Mouse (Mus musculus) ES-Bruce4 (cell line): ENCODE data around the gene Rgs7bp. TPM values are rescaled to one million over a fixed set of nuclear protein-coding genes. Genes with fewer than 3 reads are reported as not detected.

Experiments used
- H3K27ac ChIP-seq: 2 replicates; pipeline ENCODE4 v1.5.1; 2012; ENCODE audit warnings: low read length, inconsistent platforms; ENCODE audit not compliant: insufficient read depth
- H3K27me3 ChIP-seq: 2 replicates; pipeline ENCODE4 v1.6.1; 2012; ENCODE audit warnings: mild to moderate bottlenecking, low read length, inconsistent platforms; ENCODE audit not compliant: control insufficient read depth, poor library complexity, insufficient read depth, severe bottlenecking
- H3K36me3 ChIP-seq: 2 replicates; pipeline ENCODE4 v1.6.1; 2012; ENCODE audit warnings: inconsistent platforms, mild to moderate bottlenecking, low read length, moderate library complexity; ENCODE audit not compliant: control insufficient read depth, poor library complexity, insufficient read depth, severe bottlenecking
- H3K4me1 ChIP-seq: one replicate; pipeline ENCODE4 v1.8.1; 2011; ENCODE audit warnings: low read length; ENCODE audit not compliant: control insufficient read depth, insufficient read depth
- H3K4me3 ChIP-seq: 2 replicates; pipeline ENCODE4 v1.5.1; 2011; ENCODE audit warnings: low read depth, mild to moderate bottlenecking, low read length
- H3K9ac ChIP-seq: 2 replicates; pipeline ENCODE4 v1.6.1; 2012; ENCODE audit warnings: low read depth, mild to moderate bottlenecking, inconsistent platforms; ENCODE audit not compliant: poor library complexity, severe bottlenecking
- H3K9me3 ChIP-seq: replicated peaks from 2 replicates; pipeline ENCODE4 v1.6.1; 2012; ENCODE audit warnings: mild to moderate bottlenecking, low read length, inconsistent platforms; ENCODE audit not compliant: control insufficient read depth, poor library complexity, insufficient read depth, severe bottlenecking
- CTCF ChIP-seq: IDR thresholded peaks from one replicate; pipeline ENCODE4 v1.8.1; 2011; ENCODE audit warnings: low read depth, low read length
- EP300 ChIP-seq: IDR thresholded peaks from 2 replicates; pipeline ENCODE4 v1.6.1; 2011; ENCODE audit warnings: low read depth, low read length; ENCODE audit not compliant: insufficient read depth
- POLR2A ChIP-seq: IDR thresholded peaks from one replicate; pipeline ENCODE4 v1.8.1; 2011; ENCODE audit warnings: low read length; ENCODE audit not compliant: insufficient read depth
- polyA plus RNA-seq: library from polyadenylated mRNA; stranded (reverse); fragments of >200 nt; gene quantifications from 2 replicates; pipeline ENCODE4 v1.2.4, GENCODE M21; 2011; ENCODE audit warnings: low read depth; ENCODE audit not compliant: missing spikeins, insufficient read depth, insufficient read length

Gene Rgs7bp
- polyA plus RNA-seq, 1 experiment = 0.09 TPM

DNA sequence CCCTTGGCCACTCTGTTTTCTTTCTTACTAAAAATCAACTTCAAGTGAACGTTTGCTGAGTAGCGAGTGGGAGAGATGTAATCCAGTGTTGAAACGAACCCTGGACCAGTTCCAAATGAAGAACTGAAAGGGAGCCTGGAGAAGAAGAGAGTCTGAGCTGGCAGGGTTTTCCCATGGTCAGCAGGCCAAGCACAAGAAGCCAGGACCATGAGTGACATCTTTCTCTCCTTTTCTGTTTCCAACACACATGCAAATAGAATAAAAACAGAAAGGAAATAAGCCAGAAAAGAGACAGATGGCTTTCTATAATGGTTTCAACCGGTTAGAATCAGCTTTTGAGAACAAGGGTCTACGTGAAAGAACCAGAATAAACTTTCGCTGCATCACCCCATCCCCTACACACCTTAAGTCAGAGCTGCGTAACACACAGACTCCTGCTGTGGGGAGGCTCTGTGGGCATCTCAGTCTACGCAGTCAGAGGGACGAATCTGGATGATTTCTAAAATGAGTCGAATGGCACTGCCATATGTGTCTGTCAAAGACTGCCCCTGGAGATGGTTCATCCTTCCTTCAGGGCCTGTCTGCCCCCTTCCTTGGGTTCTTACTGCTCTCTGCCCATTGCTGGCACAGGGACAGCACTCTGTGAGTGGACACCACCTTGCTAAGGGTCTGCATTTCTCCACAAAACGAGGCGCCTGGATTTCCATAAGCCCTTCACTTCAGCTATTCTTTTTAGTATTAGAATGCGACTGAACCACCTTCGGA is 93.6 kb downstream of the Rgs7bp start:
- Histone ChIP-seq H3K4me3 (no peak overlapping the region), H3K9ac (no peak overlapping the region), H3K27ac (no peak overlapping the region), H3K36me3 (no peaks in the 10 kb centered on the region), H3K27me3 (no peaks in the 10 kb centered on the region; the same call in 1 of the 2 replicates), H3K9me3 (no peaks in the 10 kb centered on the region; the same call in 1 of the 2 replicates), H3K4me1 (no peaks in the 10 kb centered on the region)
- TF ChIP-seq CTCF (no peak), POLR2A (no peak), EP300 (no peak)

DNA sequence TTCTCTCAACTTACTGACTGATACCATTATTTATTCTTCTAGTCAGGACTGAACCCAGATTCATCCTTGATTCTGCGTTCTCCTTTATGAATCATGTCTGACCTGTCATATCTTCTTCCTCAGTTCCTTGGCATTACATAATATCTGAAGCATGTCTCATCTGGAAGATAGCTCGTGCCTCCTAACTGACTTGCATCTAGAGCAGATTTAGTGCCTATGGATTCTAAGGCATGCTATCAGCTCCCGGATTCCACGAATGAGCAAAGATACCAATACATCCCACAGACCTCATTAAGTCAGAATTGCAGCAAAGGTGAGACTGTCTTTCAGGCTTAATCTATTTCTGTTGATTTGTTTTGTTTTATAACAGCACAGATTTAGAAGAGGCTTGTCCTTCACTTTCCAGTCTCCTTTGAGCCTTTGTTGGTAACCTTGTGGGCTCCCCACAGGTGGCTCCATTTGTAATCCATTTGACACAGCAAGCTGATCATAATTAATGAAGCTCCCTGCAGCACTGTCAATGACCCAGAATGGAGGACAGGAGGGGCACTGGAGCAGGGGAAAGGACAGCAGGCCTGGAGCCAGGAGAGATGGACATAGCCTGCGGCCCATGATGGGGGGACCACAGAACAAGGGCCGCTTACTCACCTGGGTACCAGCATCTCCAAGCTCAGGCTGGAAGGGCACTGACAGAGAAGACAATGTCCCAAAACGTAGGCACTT is 94.4 kb downstream of the Rgs7bp start:
- no peak overlapping the region for H3K9ac ChIP-seq
- TF ChIP-seq CTCF (no peak), POLR2A (no peak)
- H3K27me3 ChIP-seq = no peaks in the 10 kb centered on the region; the same call in 1 of the 2 replicates
- no peak overlapping the region for H3K27ac ChIP-seq
- H3K36me3 ChIP-seq = no peaks in the 10 kb centered on the region
- H3K9me3 ChIP-seq = no peaks in the 10 kb centered on the region; the same call in 1 of the 2 replicates
- no peak overlapping the region for H3K4me3 ChIP-seq
- no peaks in the 10 kb centered on the region for H3K4me1 ChIP-seq

DNA sequence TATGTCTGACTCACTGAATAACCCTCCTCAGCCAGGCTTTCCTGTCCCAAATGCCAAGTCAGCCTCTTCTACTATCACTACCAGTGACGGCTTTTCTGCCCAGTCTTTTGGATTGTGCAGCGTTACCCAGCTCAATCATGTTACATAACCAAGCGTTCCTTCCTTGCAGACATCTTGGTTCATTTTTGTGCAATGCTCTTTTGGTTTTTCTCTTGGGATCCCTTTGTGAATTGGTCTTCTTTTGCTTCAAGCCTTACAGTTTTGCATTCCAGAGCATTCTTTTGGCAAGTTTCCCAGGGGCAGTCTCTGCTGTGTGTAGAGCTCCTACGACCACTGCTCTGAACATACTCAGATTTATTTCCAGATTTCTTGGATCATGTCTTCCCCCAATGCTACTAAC is 95.0 kb downstream of the Rgs7bp start:
- Histone ChIP-seq H3K36me3 (no peaks in the 10 kb centered on the region), H3K4me3 (no peak overlapping the region), H3K27me3 (no peaks in the 10 kb centered on the region; the same call in 1 of the 2 replicates), H3K4me1 (no peaks in the 10 kb centered on the region), H3K9me3 (no peaks in the 10 kb centered on the region; the same call in 1 of the 2 replicates), H3K27ac (no peak overlapping the region), H3K9ac (no peak overlapping the region)
- TF ChIP-seq EP300 = no peak
- TF ChIP-seq POLR2A = no peak
- TF ChIP-seq CTCF = no peak

DNA sequence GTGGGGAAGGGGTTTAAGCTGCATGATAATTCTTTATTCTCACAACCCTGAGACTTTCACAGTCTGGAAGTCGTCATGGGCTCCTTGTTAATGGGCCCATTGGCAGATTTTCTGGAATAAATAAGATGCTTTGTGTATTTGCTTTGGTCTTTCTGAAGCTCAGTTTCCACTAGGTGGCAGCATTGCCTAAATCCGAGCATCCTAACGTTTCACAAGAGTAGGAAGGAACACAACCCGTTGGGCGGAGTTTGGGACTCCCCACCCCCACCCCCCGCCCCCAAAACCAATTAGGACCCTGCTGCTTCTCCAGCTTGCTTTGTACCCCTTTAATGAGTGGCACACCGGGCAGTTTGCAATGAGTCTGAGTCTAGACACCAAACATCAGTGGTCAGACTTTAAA is 106.8 kb downstream of the Rgs7bp start:
- H3K4me3 ChIP-seq = no peak overlapping the region
- no peaks in the 10 kb centered on the region for H3K4me1 ChIP-seq
- no peaks in the 10 kb centered on the region for H3K36me3 ChIP-seq
- TF ChIP-seq EP300 (no peak), CTCF (peak; percentile 35)
- no peak overlapping the region for H3K9ac ChIP-seq
- H3K9me3 ChIP-seq = no peaks in the 10 kb centered on the region
- no peaks in the 10 kb centered on the region for H3K27me3 ChIP-seq
- H3K27ac ChIP-seq = no peak overlapping the region

DNA sequence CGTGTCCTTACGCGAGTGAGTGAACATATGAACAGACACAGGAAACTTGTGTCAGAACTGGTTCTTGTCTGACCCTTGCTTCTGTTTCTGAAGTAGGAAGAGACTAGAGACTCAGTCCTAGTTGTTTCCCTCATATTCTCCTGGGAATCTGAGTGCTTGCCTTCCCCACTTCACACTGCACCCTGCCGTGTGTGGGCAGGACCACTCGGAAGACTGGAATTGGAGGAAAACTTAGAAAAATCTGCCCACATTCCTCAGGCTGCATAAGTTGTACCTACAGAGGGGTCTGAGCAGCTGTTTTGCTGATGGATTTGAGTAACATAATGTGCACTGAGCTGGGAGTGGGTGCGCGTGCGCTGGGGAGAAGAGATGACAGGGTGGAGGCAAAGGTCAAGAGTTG is 114.2 kb downstream of the Rgs7bp start:
- TF ChIP-seq CTCF (no peak), POLR2A (no peak), EP300 (no peak)
- H3K9ac ChIP-seq = no peak overlapping the region
- no peaks in the 10 kb centered on the region for H3K36me3 ChIP-seq
- H3K27me3 ChIP-seq = no peaks in the 10 kb centered on the region
- no peak overlapping the region for H3K4me3 ChIP-seq
- H3K9me3 ChIP-seq = no peaks in the 10 kb centered on the region; the same call in 1 of the 2 replicates
- H3K27ac ChIP-seq = no peak overlapping the region
- H3K4me1 ChIP-seq = no peaks in the 10 kb centered on the region

DNA sequence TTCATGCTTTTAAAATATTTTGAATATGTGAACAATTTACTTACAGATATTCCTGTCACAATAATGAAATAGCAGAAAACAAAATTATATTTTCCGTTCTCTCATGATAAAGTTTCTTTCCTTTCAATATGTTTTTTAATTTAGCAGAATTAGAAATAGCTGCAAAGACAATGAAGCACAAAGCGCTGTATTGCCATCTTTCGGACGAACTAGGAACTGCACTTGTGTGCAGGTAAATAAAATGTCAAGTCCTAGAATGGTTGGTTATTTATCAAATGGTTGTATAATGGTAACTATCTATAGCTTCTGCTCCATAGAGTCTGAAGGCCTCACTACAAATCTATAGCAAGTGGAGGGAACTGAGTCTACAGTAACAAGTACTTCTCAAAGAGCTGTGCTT is 114.9 kb downstream of the Rgs7bp start:
- Histone ChIP-seq H3K36me3 (no peaks in the 10 kb centered on the region), H3K27me3 (no peaks in the 10 kb centered on the region), H3K4me1 (no peaks in the 10 kb centered on the region), H3K4me3 (no peak overlapping the region), H3K9me3 (no peaks in the 10 kb centered on the region; the same call in 1 of the 2 replicates), H3K9ac (no peak overlapping the region), H3K27ac (no peak overlapping the region)
- TF ChIP-seq CTCF (no peak), POLR2A (no peak), EP300 (no peak)
